Mouse (Mus musculus) T-helper 17 cell (primary cell): ENCODE measurements around the gene Capn11.

Experiments used
- in situ Hi-C, 2 experiments: fragments of 300-600 bp; cut with MboI, MseI; formaldehyde crosslinking; loops; 1 replicate in 1 of 2; 2 replicates in 1 of 2; pipeline ENCODE4 v1.15.1; 2025; ENCODE audit warnings: high pct_unique_total_duplicates in 2 of 2

Gene Capn11

DNA sequence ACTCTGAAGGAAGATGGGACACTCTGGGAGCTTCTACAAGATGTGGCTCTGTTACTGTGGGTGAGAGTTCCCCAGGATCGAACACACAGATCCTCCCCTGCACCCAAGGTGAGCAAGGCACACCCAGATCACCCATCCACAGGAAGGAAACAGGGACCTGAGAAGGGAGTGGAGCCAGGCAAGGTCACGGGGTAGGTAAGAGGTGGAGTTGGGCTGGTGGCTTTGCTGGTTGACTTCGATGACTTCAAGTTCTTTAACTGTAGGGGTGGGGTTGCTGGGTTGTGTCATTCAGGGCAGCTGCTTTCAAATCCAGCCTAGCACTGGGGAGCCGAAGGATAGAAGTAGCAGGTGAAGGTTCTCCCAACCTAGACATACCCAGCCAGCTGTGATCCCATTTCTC is 23.7 kb upstream of the Capn11 start:
- in situ Hi-C loops = no loop called here

DNA sequence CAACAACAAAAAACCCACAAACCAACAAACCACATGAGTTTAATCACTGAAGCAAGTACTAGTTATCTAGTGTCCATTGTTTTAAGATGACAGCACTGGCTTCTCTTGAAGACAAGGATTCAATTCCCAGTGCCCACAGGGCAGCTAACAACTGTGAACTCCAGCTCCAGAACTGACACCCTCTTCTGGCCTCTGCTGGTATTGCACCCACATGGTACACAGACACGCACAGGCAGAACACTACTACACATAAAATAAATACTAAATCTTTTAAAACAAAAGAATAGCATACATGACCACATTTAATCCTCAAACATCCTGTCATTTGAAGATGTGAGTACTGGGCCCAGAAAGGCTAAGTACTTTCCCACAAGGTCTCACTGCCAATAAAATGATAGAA is 22.5 kb upstream of the Capn11 start:
- in situ Hi-C loops = no loop called here

DNA sequence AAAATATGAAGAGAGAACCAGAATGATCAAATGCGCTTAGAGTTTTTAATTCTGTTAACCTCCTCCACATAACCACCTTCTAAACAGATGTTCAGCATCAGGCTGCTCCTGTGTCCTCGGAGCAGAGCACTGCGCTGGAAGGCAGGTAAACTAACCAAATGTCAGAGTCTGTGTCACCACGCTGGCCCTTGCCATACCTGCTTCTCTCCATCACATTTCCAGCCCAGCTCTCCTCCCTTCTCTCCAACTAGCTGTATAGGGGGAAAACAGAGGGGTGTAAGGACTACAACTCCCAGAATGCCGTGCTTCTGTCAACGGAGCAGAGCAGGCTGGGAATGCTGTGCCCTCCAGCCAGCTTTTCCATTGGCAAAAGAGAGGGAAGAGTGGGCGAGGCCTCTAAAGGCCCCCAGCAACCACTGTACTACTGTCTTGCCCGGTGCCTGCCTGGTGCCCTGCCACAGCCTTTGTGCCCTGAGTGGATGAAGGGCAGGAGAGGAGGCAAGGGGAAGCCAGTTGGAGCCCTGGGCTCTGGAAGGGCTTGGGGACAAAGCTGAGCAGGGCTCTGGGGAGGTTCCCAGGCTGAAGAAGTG is 21.4 kb upstream of the Capn11 start:
- in situ Hi-C loops = no loop called here

DNA sequence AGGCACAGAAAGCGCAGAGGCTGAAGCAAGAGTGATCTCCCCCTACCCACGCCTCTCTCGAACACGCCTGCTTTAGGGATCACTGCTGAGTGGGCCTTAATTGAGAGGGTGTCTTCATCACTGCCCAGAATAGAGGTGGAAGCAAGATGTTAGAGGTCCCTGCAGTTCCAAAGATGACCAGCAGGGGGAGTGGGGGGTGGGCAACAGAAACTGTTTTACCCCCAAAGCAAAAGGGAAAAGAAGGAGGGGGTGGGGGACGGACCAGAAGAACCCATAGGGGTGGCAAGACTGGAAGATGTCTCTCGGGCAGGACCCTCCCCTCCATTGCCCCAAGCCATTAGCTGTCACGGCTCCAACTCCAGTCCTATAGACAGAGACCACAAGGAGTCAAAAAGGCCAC is 19.0 kb upstream of the Capn11 start:
- in situ Hi-C loops = no loop called here

DNA sequence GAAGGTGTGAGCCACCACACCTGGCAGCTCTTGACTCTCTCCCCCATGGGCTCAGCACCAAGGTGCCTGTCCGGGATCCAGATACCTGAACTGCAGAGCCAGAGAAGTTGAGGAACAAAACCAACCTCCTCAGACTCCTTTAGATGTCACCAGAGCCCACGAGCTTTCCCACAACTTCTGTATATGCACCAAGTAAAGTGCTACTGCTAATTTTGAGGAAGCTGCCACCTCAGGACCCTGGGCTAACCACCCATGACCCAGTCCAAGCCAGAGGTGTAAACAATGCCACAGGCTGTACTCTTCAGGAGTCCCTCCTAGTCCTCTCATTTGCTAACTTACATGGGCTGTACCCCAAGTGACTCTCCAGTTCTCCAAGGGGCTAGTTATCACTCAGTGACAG is 13.5 kb upstream of the Capn11 start:
- in situ Hi-C loops = loop anchor here (5.0 kb wide), 2 partner anchors 50 kb away; no protein-coding TSS in a partner anchor

DNA sequence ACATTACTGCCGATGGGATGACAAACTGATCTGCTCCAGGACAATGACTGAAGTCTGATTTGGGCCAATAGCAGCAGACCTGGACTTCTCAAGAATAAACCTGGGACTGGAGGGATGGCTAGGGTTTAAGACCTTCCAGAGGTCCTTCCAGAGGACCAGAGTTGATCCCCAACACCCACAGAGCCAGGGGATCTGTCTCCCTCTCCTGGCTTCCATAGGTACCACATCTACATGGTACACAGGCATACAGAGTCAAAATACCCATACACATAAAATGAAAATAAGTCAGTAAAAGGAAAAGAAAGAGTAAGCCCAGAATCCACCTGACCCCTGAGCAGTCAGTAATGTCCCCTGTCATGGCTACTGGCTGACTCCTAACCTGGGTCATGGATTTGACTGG is 12.7 kb upstream of the Capn11 start:
- in situ Hi-C loops = loop anchor here (5.0 kb wide), 2 partner anchors 50 kb away; no protein-coding TSS in a partner anchor

DNA sequence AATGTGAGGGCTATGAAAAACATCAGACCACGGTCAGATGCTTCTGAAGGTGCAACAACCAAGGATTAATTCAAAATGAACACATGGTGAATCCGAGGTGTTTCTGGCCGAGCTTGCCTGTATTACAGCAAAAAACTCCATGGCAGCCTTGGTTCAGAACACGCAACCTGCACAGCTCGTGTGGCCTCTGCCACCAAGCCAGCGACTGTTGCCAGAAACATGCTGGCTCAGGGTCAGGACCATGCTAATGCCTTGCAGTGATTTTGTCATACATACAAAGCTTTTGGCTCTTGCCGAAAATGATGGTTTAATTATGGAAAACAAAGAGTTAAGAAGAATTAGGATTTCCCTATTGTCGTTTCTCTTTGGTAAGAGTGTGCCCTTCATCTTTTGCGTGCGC is 8.9 kb upstream of the Capn11 start:
- in situ Hi-C loops = no loop called here

DNA sequence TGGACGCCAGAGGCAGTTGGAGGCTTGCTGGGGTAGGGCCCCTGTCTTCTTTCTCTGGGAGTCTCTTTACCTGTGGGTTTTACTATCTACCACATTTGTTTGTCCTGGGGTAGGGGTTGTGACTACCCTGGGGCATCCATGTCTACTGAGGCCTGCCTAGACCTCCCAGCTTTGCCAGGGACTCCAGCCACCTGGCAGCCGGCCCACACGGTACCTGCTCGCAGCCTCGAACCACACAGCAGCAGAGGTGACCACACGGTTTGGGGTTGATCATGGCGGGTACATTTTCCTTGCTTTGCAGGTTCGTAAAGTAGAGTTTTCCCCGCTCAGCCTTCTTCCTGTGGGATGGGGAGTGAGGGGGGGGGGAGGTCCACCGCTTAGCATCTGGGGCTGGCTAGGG is 8.4 kb upstream of the Capn11 start:
- in situ Hi-C loops = no loop called here

DNA sequence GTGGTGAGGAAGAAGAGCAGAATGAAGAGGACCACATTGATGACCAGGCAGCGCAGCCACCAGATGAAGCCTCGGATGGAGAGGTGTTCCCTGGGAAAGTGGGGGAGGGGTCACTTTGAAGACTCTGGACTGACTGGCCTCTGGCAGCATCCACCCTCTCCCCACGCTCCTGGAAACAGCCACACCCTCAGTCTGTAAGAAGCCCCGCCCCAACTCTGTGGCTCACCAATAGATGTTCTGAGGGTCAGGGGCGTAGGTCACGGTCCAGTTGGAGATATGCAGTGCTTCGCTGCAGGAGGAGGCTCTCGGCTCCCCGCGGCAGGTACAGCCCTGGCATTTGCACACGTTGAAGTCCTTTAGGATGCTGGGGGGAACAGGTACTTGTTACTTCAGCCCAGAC is 7.0 kb upstream of the Capn11 start:
- in situ Hi-C loops = no loop called here

DNA sequence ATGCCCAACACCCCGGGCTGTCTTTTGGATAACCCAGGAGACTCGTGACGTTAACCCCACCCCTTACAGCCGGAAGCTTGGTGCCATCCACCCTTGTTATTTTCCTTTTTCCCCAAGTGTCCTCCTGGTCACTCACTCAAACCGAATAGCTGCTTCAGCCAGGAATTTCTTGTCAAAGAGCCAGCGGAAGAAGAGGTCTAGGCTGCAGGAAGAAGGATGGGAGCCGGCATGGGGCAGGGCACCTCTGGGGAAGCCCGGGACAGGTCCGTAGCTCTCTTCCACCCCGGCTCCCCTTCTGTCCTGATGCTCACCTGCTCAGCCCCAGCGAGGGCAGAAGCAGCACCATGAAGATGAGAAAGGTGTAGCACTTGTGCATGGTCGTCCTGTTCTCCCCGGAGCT is 5.5 kb upstream of the Capn11 start:
- in situ Hi-C loops = no loop called here

DNA sequence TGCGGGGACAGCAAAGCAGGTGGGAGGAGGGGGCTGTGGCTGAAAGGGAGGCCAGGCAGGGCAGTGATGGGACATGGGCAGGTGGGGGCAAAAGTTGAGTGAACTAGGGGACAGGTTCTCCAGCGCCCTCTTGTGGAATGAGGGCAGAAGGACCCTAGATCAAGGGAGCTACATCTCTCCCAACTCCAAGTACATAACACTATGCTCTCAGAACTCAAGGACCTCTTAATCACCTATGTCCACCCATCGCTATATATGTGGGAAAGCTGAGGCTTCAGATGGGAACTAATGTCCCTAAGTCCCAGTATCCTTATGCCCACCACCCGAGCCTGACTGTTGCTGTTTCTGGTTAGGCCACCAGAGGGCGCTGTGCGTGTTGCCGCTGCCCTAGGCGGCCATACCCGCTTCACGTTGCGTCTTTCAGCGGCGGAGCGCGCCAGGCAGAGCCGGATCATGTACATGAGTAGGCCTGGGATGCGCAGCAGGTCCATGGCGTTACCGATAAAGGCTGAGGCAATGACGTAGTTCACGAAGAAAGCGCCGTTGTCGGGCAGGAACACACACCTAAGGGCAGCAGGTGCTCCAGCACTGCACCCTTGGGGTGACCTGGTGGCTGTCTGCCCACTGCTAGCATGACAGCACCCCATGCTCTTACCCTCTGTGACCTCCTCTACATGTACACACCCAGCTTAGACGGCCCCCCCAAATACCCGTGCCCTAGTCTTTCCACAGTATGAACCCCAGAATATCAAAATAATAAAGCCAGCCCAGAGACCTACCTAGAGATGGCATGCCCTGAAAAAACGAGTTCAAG is 4.2 kb upstream of the Capn11 start:
- in situ Hi-C loops = no loop called here

DNA sequence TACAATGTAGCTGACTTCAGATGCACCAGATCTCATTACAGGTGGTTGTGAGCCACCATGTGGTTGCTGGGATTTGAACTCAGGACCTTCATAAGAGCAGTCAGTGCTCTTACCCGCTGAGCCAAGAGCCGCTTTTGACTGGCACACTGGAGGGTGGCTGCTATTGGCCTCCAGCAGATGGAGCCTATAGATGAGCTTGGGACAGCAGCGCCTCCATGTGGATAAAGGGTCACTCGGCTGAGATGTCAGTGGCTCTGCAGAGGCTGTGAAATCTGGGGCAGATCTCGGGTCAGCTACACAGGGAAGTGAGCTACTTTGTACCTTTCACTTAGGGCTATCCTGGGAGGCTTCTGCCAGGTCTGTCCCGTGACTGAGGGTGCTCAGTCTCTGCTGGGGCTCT is 3.3 kb downstream of the Capn11 start:
- in situ Hi-C loops = no loop called here

DNA sequence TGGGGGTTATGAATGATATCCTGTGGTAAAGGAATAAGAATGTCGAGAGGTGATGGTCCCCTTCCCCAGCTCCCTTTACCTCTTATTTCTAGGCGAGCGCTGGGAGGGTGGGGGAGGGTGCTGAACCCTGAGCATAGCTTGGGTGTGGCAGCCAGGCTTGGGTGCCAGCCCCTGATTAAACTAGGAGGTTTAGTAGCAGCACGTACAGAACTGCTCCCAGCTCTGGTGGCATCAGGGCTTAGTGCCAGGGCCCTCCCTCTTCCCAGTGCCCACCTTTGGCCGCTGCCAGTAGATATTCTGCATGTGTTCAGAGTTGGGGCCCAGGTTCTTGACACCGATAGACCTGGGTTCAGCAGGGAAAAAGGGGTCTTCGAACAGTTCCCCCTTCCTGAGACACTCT is 5.9 kb downstream of the Capn11 start:
- in situ Hi-C loops = no loop called here

DNA sequence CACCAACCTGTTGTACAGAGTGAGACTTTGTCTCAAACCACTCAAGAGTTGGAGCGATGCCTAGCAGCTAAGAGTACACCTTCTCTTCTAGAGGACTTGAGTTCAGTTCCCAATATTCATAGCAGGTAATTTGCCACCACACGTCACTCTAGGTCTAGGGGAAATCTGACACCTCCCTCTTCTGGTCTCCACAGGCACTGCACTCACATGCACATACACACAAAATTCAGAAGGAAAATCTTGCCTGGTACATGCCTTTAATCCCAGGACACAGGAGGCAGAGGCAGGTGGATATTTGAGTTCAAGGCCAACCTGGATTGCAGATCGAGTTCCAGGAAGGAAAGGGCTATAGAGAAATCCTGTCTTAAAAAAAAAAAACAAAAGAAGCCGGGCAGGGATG is 14.9 kb downstream of the Capn11 start:
- in situ Hi-C loops = no loop called here

DNA sequence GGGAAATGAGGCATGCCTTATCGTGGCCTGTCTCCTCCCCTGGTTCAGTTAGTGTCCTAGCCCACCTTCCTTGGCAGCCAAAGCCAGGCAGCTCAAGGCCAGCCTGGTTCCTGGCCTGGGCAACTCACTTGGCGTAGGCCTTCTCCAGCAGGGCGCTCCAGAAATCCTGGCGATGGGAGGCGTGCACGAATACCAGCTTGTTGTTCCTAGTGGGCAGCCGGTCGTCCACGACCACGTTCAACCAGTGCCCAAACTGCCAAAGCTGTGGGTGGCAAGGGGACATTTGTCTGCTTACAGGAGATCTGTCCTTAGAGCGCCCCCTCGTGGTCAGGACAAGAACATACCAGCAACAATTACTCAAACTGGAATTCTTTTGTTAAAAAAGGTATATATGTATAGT is 16.4 kb downstream of the Capn11 start:
- in situ Hi-C loops = no loop called here

DNA sequence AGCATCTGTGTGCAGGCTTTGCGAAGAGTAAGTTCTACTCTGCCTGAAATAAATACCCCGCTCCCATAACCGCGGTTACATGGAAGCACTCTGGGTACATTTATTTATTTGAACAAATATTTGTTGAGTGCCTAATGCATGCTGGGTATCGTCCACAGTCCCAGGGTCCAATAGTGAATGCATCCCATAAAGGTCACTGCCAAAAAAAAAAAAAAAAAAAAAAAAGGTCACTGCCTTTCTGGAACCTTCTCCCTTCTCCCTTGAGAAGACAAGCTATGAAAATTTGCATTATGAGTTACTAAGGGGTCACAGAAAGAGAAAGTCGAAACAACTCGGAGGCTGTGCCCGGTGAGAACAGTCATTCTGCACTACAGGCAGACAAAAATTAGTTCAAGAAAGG is 17.1 kb downstream of the Capn11 start:
- in situ Hi-C loops = no loop called here

DNA sequence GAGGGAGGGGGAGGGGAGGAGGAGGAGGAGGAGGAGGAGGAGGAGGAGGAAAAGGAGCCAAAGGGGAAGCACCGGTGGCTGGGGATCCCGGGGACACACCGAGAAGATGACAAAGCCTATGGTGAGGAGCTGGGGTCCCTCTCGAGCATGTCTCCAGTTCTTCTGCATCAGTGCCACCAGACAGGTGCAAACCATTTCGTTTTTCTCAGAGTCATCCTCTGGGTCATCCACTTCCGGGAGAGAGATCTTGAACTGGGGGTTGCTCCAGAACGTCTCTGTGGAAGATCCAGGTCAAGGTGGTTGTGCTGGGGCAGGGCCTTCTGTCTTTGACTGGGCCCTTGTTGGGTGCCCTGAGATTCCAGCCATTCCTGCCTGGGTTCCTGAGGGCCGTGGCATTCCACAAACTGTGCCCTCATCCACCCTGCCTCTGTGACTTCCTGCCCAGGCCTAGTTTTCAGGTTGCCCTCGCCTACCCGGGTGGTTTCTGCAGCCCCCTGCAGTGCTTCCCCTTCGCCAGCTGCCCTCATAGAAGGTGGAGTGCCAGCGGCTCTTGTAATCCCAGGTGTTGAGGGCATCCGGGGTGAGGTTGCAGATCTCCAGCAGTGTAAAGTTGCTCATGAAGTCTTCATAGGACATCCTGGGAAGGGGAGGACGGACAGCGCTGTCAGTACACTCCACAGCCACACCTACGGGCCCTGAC is 20.4 kb downstream of the Capn11 start:
- in situ Hi-C loops = loop anchor here in 1 of 2 experiments (5.0 kb wide), 1 partner anchor 51 kb away; no protein-coding TSS in a partner anchor

DNA sequence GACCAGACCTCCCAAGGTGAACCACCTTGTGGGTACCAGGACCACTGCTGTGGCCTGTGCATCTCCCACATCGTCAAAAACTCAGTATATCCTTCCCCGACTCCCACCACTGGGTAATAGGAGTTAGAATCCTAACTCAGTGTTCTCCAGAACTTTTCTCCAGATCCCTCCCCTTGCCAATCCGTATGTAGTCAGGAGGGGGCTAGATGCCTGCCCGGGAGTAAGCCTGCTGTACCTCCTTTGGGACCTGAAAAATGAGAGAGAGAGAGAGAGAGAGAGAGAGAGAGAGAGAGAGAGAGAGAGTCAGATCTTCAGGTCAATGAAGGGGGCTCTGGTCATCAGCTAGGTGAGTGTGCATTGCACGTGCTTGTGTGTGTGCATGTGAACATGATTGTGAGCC is 25.1 kb downstream of the Capn11 start:
- in situ Hi-C loops = no loop called here

DNA sequence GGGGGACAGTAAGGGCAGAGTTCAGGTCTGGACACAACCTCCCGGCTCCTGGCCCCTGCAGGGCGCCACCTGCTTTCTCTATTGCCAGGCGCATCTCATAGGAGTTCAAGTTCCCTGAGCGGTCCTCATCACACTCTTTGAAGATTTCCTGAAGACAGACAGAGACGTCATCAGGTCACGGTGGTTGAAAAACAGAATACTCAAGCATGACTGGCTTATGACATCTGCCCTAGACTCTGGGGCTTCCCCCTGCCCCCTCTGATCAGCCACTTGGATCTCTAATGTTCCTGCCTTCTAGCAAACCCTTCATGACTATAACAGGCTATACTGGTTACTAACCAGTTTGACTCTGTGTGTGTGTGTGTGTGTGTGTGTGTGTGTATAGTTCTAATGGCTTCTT is 27.2 kb downstream of the Capn11 start:
- in situ Hi-C loops = no loop called here

DNA sequence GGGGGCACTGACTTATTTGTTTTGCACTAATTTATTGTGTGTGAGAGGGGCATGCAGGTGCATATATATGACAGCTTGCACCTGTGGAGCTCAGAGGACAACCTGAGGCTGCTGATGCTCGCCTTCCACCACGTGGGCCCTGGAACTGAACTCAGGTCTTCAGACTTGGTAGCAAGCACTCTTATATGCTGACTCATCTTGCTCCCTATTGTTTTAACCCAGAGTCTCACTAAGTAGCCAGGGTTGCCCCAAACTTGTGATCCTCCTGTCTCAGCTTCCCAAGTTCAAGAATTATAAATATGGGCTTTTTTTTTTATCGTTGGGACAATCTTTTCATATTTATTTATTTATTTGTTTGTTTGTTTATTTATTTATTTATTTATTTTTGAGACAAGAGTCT is 28.1 kb downstream of the Capn11 start:
- in situ Hi-C loops = no loop called here

DNA sequence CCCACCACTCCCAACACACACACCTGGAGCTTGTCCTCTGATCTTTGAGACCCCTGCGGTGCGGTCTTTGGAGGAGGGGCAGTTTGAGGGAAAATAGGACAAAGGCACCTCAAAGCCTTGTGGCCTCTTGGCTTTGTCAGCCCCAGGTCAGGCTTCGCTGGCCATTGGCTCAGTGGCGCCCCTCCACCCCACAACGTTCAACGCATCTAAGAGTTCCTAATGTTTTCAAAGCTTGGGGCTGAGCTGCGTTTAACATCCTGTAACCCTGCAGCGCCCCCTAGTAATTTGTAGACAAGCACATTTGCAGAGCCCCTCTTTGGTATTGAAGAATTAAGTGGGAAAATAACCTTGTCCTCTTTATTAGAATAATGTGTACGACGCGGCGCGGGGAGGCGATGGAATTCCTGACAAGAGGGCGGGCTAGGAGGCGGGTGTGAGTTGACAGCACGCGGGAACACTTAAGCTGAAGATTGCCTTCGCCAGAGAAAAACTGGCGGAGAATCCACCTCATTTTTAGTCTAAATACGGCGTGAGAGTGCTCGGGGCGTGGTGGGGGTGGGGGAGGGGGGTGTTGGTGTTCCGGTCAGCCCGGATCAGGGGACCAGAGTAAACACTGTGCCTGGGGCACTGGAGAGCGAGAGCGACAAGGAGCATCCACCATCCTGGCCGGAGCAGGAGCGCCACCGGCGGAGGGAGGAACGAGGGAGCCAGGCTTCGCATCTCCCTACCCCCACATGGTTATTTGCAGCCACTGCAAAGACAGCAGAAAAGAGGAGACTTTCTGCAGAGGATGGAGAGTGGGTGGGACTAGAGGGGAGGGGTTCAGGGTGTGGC is 29.0 kb downstream of the Capn11 start:
- in situ Hi-C loops = loop anchor here in 1 of 2 experiments (5.0 kb wide), 1 partner anchor 48 kb away; no protein-coding TSS in a partner anchor
